Mouse (Mus musculus): Measurements from ENCODE around the gene Pip5k1a.

- TF ChIP-seq GATA1 (IDR thresholded peaks at IDR 0.05; ENCODE audit: low read length) (no peak), TAL1 (IDR thresholded peaks at IDR 0.05; ENCODE audit: low read length) (no peak)
Measured at GRCm38 (mm10) chr3:95071606-95072005, 35.1 kb downstream of the Pip5k1a start.
